Mouse (Mus musculus) midbrain, embryonic 15.5 days (tissue): Measurements from ENCODE around the gene Bod1l. TPM values are rescaled to one million over a fixed set of nuclear protein-coding genes. Genes with fewer than 3 reads are reported as not detected.

Source experiments
- ATAC-seq: fragments of 200-750 bp; cut with Nextera tagmentation; replicated peaks from 2 replicates; pipeline ENCODE4 v1.8.0; 2017; ENCODE audit warnings: moderate TSS enrichment
- H3K27ac ChIP-seq: fragments of 300-500 bp; sonication (generic); 2 replicates; pipeline ENCODE4 v1.5.1; 2015; ENCODE audit warnings: mild to moderate bottlenecking, inconsistent platforms
- H3K27me3 ChIP-seq: fragments of 300-500 bp; sonication (generic); replicated peaks from 2 replicates; pipeline ENCODE4 v1.6.1; 2015; ENCODE audit warnings: inconsistent platforms
- H3K36me3 ChIP-seq: fragments of 300-500 bp; sonication (generic); replicated peaks from 2 replicates; pipeline ENCODE4 v1.6.1; 2015; ENCODE audit warnings: inconsistent platforms
- H3K4me1 ChIP-seq: fragments of 300-500 bp; sonication (generic); 2 replicates; pipeline ENCODE4 v1.6.1; 2015; ENCODE audit warnings: inconsistent platforms
- H3K4me2 ChIP-seq: fragments of 300-500 bp; sonication (generic); 2 replicates; pipeline ENCODE4 v1.6.1; 2015; ENCODE audit warnings: inconsistent platforms, mild to moderate bottlenecking, moderate library complexity
- H3K4me3 ChIP-seq: fragments of 300-500 bp; sonication (generic); 2 replicates; pipeline ENCODE4 v1.5.1; 2015; ENCODE audit warnings: mild to moderate bottlenecking, inconsistent platforms
- H3K9ac ChIP-seq: fragments of 300-500 bp; sonication (generic); 2 replicates; pipeline ENCODE4 v1.6.1; 2015; ENCODE audit warnings: mild to moderate bottlenecking, inconsistent platforms
- H3K9me3 ChIP-seq: fragments of 300-500 bp; sonication (generic); 2 replicates; pipeline ENCODE4 v1.6.1; 2016; ENCODE audit warnings: inconsistent platforms
- WGBS: fragments of 180-500 bp; shearing (Covaris S2); methylation state at CpG from one replicate; pipeline ENCODE4 v1.1.7; 2015; ENCODE audit warnings: mixed read lengths; 5-methylcytosine and 5-hydroxymethylcytosine counted together
- polyA plus RNA-seq: library from polyadenylated mRNA; unstranded; fragments of >200 nt; fragmentation: Nextera tagmentation; extraction: Ambion mirVana; gene quantifications from 2 replicates; pipeline ENCODE4 v1.2.1, GENCODE M21; 2015

The Bod1l gene
- polyA plus RNA-seq, 1 experiment from 2014 or later: 29.6 TPM

GRCm38 (mm10) chr5:41762947-41763730 lies 81.0 kb downstream of the Bod1l start:
- under 1% methylated on average over 41 of the region's 41 CpGs for WGBS
- Histone ChIP-seq H3K36me3 (no peaks in the 10 kb centered on the region), H3K9me3 (no peaks in the 10 kb centered on the region), H3K4me2 (peak overlapping the region; percentile 56), H3K27ac (no peak overlapping the region), H3K4me3 (peak overlapping the region; percentile 32), H3K9ac (no peak overlapping the region), H3K4me1 (peaks cover 39% of the 10 kb centered on the region), H3K27me3 (peaks cover 90% of the 10 kb centered on the region)
- peak; percentile 26 for ATAC-seq

DNA sequence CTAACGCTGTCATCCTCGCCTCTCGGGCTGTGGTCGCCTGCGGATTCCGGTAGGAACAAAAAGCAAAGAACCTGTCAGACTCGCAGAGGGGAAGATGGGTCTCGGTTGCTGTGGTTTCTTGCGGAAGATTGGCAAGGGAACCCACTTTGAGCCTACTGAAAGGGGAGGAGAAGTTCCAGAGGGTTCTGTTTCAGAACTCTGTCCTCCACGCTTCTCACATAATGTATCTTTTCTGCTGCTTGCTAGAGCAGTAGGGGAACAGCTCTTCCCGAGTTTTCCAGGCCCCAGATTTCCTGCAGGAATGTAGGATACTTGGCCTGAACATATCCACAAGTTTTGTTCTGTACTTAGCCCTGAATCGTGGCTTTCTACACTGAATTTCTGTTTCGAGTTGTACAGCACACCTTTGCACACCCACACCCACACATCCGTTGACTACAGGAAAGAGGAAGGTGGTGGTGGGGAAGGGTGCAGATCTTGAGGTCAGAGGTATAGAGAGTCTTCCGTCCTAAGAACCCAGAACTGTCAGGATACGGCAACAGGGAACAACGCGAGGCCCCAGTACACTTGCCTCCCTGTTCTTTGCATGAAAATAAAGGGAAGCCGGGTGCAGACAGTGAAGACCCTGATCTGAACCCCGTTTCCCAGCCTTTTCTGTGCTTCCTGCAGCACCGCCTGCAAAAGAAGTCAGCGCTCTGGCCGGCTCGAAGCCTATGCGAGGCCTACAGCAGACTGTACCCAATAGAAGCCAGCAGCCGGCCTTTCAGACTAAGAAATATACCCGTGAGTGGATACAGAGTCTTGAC lies 81.8 kb downstream of the Bod1l start:
- no peak for ATAC-seq
- Histone ChIP-seq H3K4me3 (peak overlapping the region; percentile 8), H3K4me1 (peaks cover 31% of the 10 kb centered on the region)

DNA sequence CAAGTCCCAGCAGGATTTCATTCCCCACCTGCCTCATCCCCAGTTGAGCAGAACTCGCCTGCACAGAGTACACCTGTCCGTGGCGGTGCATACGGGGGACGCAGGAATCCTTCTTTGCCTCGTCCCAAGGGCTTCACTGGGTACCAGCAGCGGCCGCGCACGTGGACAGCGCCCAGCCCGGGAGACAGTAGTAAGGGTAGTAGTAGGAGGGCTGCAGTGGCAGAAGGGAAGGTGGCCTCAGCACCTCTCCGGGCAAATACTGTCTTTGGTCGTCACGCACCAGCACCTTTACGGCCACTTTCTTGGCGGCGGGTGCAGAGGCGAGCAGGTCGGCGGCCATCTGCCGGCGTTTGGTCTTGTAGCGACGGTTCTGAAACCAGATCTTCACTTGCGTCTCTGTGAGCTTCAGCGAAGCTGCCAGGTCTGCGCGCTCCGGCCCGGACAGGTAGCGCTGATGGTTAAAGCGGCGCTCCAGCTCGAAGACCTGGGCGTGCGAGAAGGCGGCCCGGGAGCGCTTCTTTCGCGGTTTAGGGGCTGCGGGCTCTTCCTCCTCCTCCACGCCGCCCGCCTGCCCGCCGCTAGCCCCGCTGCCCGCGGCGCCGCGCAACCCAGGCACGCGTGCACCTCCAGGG lies 82.5 kb downstream of the Bod1l start:
- Histone ChIP-seq H3K9ac (no peak overlapping the region), H3K9me3 (no peaks in the 10 kb centered on the region), H3K4me1 (peaks cover 27% of the 10 kb centered on the region), H3K27ac (no peak overlapping the region), H3K27me3 (peaks cover 91% of the 10 kb centered on the region), H3K4me2 (peak overlapping the region; percentile 21; the same call in 1 of the 2 replicates), H3K4me3 (peak overlapping the region; percentile 8), H3K36me3 (no peaks in the 10 kb centered on the region)
- ATAC-seq: peak; percentile 31; the same call in 1 of the 2 replicates
- WGBS: under 1% methylated on average over 56 of the region's 56 CpGs

More for the DNA sequence above, 81.8 kb downstream of the Bod1l start:
- Histone ChIP-seq H3K9me3 (no peaks in the 10 kb centered on the region), H3K27ac (no peak overlapping the region), H3K27me3 (peaks cover 91% of the 10 kb centered on the region), H3K4me2 (peak overlapping the region; percentile 21; the same call in 1 of the 2 replicates), H3K9ac (no peak overlapping the region), H3K36me3 (no peaks in the 10 kb centered on the region)
- 2% methylated on average over 27 of the region's 27 CpGs for WGBS

GRCm38 (mm10) chr5:41760831-41761508 lies 83.1 kb downstream of the Bod1l start:
- Histone ChIP-seq H3K4me2 (no peak overlapping the region), H3K27me3 (peaks cover 91% of the 10 kb centered on the region), H3K27ac (no peak overlapping the region), H3K36me3 (no peaks in the 10 kb centered on the region), H3K4me1 (peaks cover 27% of the 10 kb centered on the region), H3K4me3 (no peak overlapping the region), H3K9ac (no peak overlapping the region), H3K9me3 (no peaks in the 10 kb centered on the region)
- 2% methylated on average over 22 of the region's 22 CpGs for WGBS
- ATAC-seq: no peak

- no peak overlapping the region for H3K4me3 ChIP-seq
- ATAC-seq: no peak
- H3K36me3 ChIP-seq: no peaks in the 10 kb centered on the region
- H3K4me2 ChIP-seq: no peak overlapping the region
- H3K9me3 ChIP-seq: no peaks in the 10 kb centered on the region
- H3K4me1 ChIP-seq: peaks cover 27% of the 10 kb centered on the region
- WGBS: 6% methylated on average over 8 of the region's 8 CpGs
- no peak overlapping the region for H3K9ac ChIP-seq
- H3K27me3 ChIP-seq: peaks cover 93% of the 10 kb centered on the region
- no peak overlapping the region for H3K27ac ChIP-seq
Observed at GRCm38 (mm10) chr5:41760071-41760470, 84.0 kb downstream of the Bod1l start.

GRCm38 (mm10) chr5:41758671-41759639 lies 85.2 kb downstream of the Bod1l start:
- Histone ChIP-seq H3K9me3 (no peaks in the 10 kb centered on the region), H3K27ac (no peak overlapping the region), H3K4me1 (peaks cover 28% of the 10 kb centered on the region), H3K4me2 (no peak overlapping the region), H3K4me3 (no peak overlapping the region), H3K9ac (no peak overlapping the region), H3K36me3 (no peaks in the 10 kb centered on the region), H3K27me3 (peaks cover 94% of the 10 kb centered on the region)
- 4% methylated on average over 19 of the region's 19 CpGs for WGBS
- ATAC-seq: no peak

GRCm38 (mm10) chr5:41757338-41757737 lies 86.8 kb downstream of the Bod1l start:
- Histone ChIP-seq H3K36me3 (no peaks in the 10 kb centered on the region), H3K4me1 (peaks cover 19% of the 10 kb centered on the region), H3K27ac (no peak overlapping the region), H3K9ac (no peak overlapping the region), H3K27me3 (peaks cover 92% of the 10 kb centered on the region), H3K4me3 (no peak overlapping the region), H3K9me3 (no peaks in the 10 kb centered on the region), H3K4me2 (no peak overlapping the region)
- no peak for ATAC-seq
- 6% methylated on average over 5 of the region's 5 CpGs for WGBS

GRCm38 (mm10) chr5:41756396-41756795 lies 87.7 kb downstream of the Bod1l start:
- ATAC-seq: no peak
- H3K27ac ChIP-seq: no peak overlapping the region
- WGBS: 3% methylated on average over 4 of the region's 4 CpGs
- no peaks in the 10 kb centered on the region for H3K9me3 ChIP-seq
- no peaks in the 10 kb centered on the region for H3K36me3 ChIP-seq
- H3K4me3 ChIP-seq: no peak overlapping the region
- peaks cover 11% of the 10 kb centered on the region for H3K4me1 ChIP-seq
- H3K27me3 ChIP-seq: peaks cover 92% of the 10 kb centered on the region
- H3K9ac ChIP-seq: no peak overlapping the region
- no peak overlapping the region for H3K4me2 ChIP-seq

GRCm38 (mm10) chr5:41755373-41755960 lies 88.6 kb downstream of the Bod1l start:
- Histone ChIP-seq H3K9me3 (no peaks in the 10 kb centered on the region), H3K27me3 (peaks cover 95% of the 10 kb centered on the region), H3K4me2 (no peak overlapping the region), H3K27ac (no peak overlapping the region), H3K4me1 (peaks cover 6% of the 10 kb centered on the region; the same call in 1 of the 2 replicates), H3K4me3 (no peak overlapping the region; the same call in 1 of the 2 replicates), H3K9ac (no peak overlapping the region), H3K36me3 (no peaks in the 10 kb centered on the region)
- WGBS: 1% methylated on average over 23 of the region's 23 CpGs
- ATAC-seq: no peak

DNA sequence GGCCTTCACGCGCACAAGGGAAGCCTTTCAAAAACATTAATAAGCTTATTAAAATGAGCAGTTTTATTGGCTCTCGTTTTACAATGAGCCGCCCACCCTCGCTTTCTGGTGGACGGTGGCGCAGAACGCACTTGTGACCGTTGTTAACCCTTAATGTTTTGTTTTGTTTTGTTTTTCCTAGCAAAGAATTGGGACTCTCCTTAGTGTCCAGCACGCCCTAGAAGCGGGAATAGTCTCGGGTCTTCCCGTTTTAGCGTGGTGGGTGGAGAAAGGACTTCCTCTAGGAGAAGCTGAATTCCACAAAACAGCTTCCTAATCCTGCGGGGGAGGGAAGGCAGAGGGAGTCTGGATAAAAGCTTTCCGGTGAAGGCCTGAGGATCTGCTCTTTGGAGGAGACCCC lies 89.3 kb downstream of the Bod1l start:
- WGBS: under 1% methylated on average over 16 of the region's 16 CpGs

More for the DNA sequence above, 89.3 kb downstream of the Bod1l start:
- peaks cover 6% of the 10 kb centered on the region; the same call in 1 of the 2 replicates for H3K4me1 ChIP-seq
- H3K27ac ChIP-seq: no peak overlapping the region
- no peaks in the 10 kb centered on the region for H3K9me3 ChIP-seq
- no peak overlapping the region for H3K9ac ChIP-seq
- H3K27me3 ChIP-seq: peaks cover 95% of the 10 kb centered on the region
- H3K4me2 ChIP-seq: no peak overlapping the region
- peak overlapping the region; percentile 5; the same call in 1 of the 2 replicates for H3K4me3 ChIP-seq
- ATAC-seq: no peak
- no peaks in the 10 kb centered on the region for H3K36me3 ChIP-seq
